Mouse (Mus musculus) cerebellum, adult 11-12 months (tissue): Measurements from ENCODE around the gene Lysmd3.
A peak's percentile ranks its signal among the peaks of the same experiment; 100 is the strongest.

ENCODE experiments used
- DNase-seq: peaks from one replicate; pipeline ENCODE4 v3.0.0; 2022

Gene Lysmd3

DNA sequence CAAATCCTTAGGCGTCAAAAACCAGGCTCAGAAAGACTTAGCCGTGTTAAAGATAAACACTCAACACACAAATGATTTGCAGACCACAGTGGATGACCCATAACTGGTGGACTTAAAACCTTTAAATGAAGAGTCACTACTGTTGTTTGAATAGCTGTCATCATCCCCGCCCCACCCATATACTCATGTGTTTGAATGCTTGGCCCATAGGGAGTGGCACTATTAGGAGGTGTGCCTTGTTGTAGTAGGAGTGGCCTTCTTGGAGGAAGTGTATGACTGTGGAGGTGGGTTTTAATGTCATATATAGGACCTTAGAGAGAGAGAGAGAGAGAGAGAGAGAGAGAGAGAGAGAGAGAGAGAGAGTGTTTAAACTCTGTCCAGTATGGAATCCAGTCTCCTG, 25.6 kb downstream of the Lysmd3 start:
- no peak for DNase-seq

DNA sequence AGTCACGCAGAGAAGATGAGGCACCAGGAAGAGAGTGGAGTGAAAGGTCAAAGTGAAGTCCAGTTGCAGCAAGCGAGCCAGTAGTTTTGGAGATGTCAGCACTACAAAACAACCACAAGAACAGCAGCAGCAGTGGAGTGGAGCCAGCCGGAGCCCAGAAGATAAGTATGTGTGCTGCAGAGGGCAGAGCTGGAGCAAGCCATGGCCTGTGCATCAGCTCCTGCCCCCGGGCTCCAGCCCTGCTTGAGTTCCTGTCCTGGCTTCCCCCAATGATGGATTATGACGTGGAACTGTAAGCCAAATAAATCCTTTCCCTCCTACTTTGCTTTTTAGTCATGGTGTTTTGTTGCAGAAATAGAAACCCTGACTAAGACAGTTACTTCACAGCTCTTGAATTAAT, 26.8 kb downstream of the Lysmd3 start:
- DNase-seq = no peak

DNA sequence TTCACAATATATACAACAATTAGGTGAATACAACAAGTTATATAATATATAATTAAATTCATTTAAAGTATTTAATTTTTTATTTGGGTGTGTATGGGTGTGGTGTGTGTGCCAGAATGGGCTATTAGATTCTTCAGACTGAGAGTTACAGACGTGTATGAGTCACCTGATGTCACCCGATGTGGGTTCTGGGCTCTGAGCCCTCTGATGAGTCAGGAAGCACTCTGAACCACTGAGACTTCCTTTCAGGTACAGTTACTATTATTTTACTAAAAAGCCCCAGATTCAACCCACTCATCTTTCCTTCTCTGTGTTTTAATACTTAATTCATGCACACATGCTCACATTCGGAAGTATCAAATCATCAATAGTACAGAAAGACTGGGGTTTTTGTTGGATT, 27.4 kb downstream of the Lysmd3 start:
- DNase-seq = no peak

DNA sequence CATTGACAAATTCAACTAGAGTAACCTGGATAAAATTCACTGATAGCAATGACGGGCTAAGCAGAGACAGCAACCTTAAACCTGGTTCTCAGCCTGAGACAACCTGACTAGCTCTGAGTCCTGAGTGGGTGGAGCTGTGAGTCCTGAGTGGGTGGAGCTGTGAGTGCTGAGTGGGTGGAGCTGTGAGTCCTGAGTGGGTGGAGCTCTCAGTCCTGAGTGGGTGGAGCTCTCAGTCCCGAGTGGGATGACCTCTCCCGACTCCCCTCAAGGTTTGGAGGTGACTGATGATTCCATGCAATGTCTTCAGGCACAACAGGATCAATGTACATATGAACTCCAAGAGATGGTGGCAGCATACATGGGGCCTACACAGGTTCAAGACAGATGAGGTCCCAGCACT, 32.1 kb downstream of the Lysmd3 start:
- no peak for DNase-seq

DNA sequence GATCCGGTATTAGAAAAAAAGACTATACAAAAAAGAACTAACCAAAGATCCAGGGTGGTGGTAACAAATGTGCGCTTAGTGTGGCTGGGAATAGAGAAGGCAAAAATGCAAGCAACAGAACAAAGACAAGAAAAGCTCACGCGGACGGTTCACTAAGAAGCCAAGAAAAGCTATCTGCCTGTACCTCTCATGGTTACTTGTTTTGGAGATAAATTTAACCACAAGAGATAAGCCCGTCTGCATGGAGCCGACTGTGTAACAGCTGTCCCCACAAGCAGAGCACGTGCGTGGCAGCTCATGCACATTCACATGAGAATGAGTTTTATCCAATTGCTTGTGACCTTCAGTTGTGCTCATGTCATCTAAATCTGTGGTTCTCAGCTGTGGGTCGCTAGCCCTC, 33.0 kb downstream of the Lysmd3 start:
- no peak for DNase-seq

DNA sequence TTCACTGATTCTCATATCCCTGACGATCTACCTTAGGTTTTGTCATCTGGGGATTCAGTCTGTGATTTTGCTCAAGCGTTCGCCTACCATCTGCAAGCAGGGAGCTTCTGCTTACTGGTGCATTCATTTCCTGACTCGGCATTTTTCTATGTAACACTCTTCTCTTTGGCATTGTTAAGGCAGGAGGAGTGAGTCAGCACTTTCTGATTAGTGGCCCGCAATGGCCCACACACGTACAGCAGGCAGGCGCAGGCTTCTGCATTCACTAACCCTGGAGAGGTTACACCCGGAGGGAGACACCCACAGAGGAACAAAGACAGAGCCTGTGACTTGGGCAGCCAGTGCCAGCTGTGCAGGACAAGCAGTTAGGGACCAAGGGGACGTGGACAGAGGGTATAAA, 34.1 kb downstream of the Lysmd3 start:
- DNase-seq = no peak

DNA sequence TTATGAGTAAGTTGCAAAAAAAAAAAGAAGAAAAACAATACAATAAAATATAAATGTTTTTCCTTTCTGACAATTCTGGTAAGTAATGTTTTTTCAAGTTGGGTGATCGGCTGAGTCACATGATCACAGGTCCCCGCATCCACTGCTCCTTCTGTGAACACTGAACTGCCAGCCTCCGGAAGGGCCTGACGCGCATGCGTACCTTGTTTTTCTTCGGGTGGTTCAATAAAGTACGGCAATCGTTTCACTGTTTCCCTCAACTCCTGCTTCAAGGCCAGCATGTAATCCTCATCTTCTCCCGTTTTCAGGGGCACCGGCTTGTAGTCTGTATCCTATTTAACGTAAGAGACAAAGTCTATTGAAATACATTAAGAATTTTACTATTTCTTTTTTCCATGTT, 37.0 kb downstream of the Lysmd3 start:
- no peak for DNase-seq

DNA sequence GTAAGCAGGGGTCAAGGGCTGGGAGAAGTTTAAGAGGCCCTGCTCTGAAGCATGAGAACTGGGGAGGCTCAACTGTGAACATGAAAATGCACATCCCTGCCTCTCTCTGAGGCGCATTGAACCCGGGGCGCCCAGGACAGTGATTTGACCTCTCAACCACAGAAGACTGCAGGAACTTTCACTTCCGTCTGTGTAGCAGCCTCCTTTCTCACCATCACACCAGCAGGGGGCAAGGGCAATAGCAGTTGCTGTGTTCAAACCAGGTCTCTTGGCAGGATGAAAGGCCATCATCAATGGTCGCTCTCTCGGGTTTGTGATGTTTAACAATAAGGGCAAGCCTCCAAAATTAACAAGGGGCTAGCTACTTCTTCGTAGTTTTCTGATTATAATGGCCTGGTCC, 45.7 kb downstream of the Lysmd3 start:
- no peak for DNase-seq

DNA sequence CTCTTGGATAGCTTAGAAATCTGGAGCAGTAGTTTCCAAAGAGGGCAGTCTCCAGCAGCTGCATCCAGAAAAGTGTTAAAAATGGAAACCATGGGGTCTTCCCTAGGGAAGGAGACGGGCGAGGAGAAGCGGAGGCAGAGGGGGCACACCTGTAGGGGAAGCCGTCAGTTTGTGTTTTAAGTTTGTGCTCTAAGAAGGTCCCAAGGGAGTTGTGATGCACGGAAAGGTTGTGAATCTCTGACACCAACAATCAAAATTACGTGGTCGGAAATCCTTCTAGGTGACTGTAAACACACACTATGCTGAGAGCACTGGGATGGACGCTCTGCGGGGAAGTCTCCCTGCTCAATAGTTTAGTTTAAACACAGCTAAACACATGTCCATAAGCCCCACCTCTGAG, 46.2 kb downstream of the Lysmd3 start:
- DNase-seq = no peak

DNA sequence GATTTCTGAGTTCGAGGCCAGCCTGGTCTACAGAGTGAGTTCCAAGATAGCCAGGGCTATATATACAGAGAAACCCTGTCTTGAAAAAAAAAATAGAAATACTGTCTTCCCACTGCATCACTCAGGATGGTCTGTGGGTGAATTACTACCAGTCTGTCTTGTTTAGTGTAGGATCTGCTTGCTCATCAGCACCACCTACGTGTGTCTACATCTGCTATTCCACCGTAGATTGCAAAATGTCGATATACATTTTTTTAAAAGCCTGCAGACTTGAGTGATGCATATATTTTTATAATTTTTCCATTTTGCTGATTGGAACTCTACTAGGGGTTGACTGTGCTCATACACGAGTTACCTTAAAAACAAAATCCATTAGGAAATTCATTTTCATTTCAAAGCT, 48.8 kb downstream of the Lysmd3 start:
- no peak for DNase-seq

DNA sequence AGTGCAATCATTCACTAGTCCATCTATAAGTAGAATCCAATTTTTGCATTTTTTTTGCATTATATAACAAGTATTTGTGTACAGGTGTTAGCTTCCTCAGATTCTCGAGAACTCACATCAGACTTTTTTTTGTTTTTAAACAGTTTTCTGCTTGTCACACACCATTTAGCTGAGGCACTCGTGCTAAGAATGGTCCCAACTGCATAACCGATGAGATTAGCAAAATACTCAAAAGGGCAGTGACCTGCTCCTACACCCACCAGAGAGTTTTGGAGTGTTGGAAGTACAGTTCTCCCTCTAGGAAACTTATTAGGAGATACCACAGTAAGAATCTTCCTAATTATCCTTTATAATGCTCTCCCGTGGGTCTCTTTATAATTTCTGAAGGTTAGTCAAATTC, 52.3 kb downstream of the Lysmd3 start:
- no peak for DNase-seq

DNA sequence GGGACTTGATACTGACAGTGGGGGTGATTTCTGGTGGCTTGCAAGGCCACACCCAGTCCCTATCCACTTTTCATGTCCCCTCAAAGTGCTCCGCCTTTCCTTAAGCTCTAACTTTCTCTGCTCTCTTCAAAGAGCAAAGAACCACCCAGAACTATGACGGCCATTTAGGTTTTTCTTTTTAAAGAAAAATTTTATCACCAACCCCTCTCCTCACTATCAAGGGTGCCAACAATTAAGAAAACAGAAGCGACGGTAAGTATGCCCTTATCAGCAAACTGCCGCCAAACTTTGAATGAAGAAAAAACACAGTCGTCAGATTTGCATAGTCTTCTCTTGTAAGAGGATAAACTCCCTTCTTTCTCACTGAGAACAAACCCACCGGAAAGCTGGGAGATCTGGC, 52.8 kb downstream of the Lysmd3 start:
- no peak for DNase-seq

DNA sequence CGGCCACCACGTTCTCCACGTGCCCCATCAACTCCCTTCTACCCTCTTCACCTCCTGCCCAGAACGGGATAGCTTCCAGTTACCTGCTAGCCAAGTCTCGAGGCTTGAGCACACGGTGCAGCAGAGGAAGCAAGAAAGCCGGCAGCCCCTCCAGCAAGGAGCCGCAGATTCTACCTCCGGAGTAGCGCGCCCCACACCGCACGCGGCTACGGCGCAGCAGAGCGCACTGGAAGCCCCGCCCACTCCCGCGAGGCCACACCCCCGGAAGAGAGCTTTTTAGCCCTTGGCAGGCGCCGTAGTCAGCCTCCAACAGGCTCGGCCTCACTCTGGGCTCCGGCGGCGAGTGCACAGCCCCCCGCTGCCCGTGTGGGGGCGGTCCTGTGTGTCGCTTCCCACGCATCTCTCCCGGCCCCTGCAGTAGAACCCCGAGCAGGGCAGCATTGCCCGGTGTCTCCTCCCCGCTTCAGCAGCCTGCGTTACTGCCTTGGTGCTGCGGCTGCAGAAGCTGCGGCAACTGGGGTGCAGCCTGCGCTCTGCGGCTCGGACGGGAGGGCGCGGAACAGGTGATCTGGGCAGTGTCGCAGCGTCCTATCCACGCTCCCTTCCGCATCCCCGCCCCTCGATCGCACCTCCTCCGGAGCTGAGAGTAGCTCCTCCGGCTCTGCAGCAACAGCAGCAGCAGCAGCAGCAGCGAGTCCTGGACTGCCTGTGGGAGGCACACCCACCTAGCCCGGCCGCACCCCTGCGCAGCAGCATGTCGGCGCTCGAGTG, 53.5 kb downstream of the Lysmd3 start, which contains the start of the genes Polr3g and Mblac2:
Gene Polr3g, minus strand, starts transcription at position 239 of the 771 bp plus-strand sequence.
Gene Mblac2, plus strand, starts transcription at position 567 of the 771 bp plus-strand sequence.
- peak; percentile 95 for DNase-seq

DNA sequence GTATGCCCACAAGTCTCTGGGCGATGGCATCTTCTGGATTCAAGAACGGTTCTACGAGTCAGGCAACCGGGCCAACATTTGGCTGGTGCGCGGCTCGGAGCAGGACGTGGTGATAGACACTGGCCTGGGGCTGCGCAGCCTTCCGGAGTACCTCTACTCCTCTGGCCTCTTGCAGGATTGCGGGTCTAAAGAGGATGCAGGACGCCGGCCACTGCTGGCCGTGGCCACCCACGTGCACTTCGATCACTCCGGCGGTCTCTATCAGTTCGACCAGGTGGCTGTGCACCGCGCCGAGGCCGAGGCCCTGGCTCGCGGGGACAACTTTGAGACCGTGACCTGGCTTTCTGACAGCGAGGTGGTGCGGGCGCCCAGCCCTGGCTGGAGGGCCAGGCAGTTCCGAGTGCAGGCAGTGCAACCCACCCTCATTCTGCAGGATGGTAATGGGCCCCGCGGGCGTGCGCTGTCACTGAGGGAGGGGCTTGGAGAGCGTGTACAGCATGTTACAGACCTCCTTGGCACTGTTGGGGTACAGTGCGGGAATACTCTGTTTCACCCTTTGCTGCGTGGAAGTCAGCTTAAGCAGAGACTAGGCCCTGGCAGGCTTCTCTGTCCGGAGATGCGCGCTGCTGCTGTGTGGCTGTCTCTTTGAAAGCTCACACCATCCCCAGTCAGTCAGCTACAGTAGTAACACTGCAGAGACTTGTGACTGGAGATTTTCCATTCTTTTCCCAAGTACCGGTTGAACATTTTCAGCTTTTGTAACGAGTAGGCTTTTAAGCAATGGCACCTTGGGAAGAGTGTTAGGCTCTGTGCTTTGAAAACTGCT, 54.3 kb downstream of the Lysmd3 start:
- DNase-seq = no peak

DNA sequence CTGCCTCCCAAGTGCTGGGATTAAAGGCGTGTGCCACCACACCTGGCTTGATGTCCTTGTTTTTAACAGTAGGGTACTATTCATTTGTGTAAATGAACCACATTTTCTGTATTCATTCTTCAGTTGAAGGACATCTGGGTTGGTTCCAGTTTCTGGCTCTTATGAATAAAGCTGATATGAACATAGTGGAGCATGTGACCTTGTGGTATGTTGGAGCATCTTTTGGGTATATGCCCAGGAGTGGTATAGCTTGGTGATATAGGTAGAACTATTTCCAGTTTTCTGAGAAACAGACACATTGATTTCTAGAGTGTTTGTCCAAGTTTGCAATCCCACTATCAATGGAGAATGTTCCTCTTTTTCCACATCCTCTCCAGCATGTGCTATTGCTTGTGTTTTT, 56.4 kb downstream of the Lysmd3 start:
- DNase-seq = no peak
